Mouse (Mus musculus): ENCODE data around the gene Vwa5b1. TPM values are rescaled to one million over a fixed set of nuclear protein-coding genes. Genes with fewer than 3 reads are reported as not detected.

Vwa5b1 gene
- polyA plus RNA-seq, 1 experiment from 2014 or later = 0.23 TPM

GRCm38 (mm10) chr4:138648096-138648635, 12.5 kb upstream of the Vwa5b1 start:
- WGBS = 56% methylated on average over 3 of the region's 3 CpGs
- no peak for ATAC-seq (ENCODE audit: insufficient number of reproducible peaks, low FRiP score, low TSS enrichment, low read depth)
- no peak overlapping the region for H3K9ac ChIP-seq
- H3K27ac ChIP-seq (replicated peaks) = no peak overlapping the region
- H3K27me3 ChIP-seq = no peaks in the 10 kb centered on the region
- no peaks in the 10 kb centered on the region for H3K9me3 ChIP-seq (replicated peaks)
- H3K4me1 ChIP-seq = no peaks in the 10 kb centered on the region
- no peak overlapping the region for H3K4me2 ChIP-seq (replicated peaks)
- no peak overlapping the region for H3K4me3 ChIP-seq (replicated peaks)
- H3K36me3 ChIP-seq = no peaks in the 10 kb centered on the region

GRCm38 (mm10) chr4:138642272-138642671, 6.6 kb upstream of the Vwa5b1 start:
- Histone ChIP-seq H3K9me3 (replicated peaks) (no peaks in the 10 kb centered on the region), H3K4me3 (replicated peaks) (no peak overlapping the region), H3K27ac (replicated peaks) (no peak overlapping the region), H3K27me3 (no peaks in the 10 kb centered on the region), H3K4me1 (no peaks in the 10 kb centered on the region), H3K36me3 (no peaks in the 10 kb centered on the region), H3K4me2 (replicated peaks) (no peak overlapping the region), H3K9ac (no peak overlapping the region)
- ATAC-seq (ENCODE audit: insufficient number of reproducible peaks, low FRiP score, low TSS enrichment, low read depth) = no peak
- WGBS = 19% methylated on average over 4 of the region's 4 CpGs

GRCm38 (mm10) chr4:138636146-138636511, 445 bp upstream of the Vwa5b1 start:
- H3K27ac ChIP-seq (replicated peaks) = no peak overlapping the region
- no peak for ATAC-seq (ENCODE audit: insufficient number of reproducible peaks, low FRiP score, low TSS enrichment, low read depth)
- H3K9me3 ChIP-seq (replicated peaks) = no peaks in the 10 kb centered on the region
- H3K36me3 ChIP-seq = no peaks in the 10 kb centered on the region
- no peaks in the 10 kb centered on the region for H3K4me1 ChIP-seq
- H3K4me3 ChIP-seq (replicated peaks) = no peak overlapping the region
- no peaks in the 10 kb centered on the region for H3K27me3 ChIP-seq
- H3K4me2 ChIP-seq (replicated peaks) = no peak overlapping the region
- H3K9ac ChIP-seq = no peak overlapping the region
- WGBS = 42% methylated on average over 4 of the region's 4 CpGs

GRCm38 (mm10) chr4:138628256-138628655, 7.4 kb downstream of the Vwa5b1 start:
- H3K4me3 ChIP-seq (replicated peaks) = no peak overlapping the region
- ATAC-seq (ENCODE audit: insufficient number of reproducible peaks, low FRiP score, low TSS enrichment, low read depth) = no peak
- no peaks in the 10 kb centered on the region for H3K27me3 ChIP-seq
- no peak overlapping the region for H3K27ac ChIP-seq (replicated peaks)
- H3K36me3 ChIP-seq = no peaks in the 10 kb centered on the region
- H3K4me1 ChIP-seq = no peaks in the 10 kb centered on the region
- no peaks in the 10 kb centered on the region for H3K9me3 ChIP-seq (replicated peaks)
- H3K4me2 ChIP-seq (replicated peaks) = no peak overlapping the region
- no peak overlapping the region for H3K9ac ChIP-seq
- 59% methylated on average over 5 of the region's 5 CpGs for WGBS

GRCm38 (mm10) chr4:138614454-138614853, 21.2 kb downstream of the Vwa5b1 start:
- Histone ChIP-seq H3K9ac (no peak overlapping the region), H3K27ac (replicated peaks) (no peak overlapping the region), H3K4me1 (no peaks in the 10 kb centered on the region), H3K9me3 (replicated peaks) (no peaks in the 10 kb centered on the region), H3K27me3 (no peaks in the 10 kb centered on the region), H3K36me3 (no peaks in the 10 kb centered on the region), H3K4me2 (replicated peaks) (no peak overlapping the region), H3K4me3 (replicated peaks) (no peak overlapping the region)
- no peak for ATAC-seq (ENCODE audit: insufficient number of reproducible peaks, low FRiP score, low TSS enrichment, low read depth)
- WGBS = 24% methylated on average over 8 of the region's 8 CpGs

- no peak overlapping the region for H3K4me3 ChIP-seq (replicated peaks)
- H3K9ac ChIP-seq = no peak overlapping the region
- no peak overlapping the region for H3K4me2 ChIP-seq (replicated peaks)
- H3K27ac ChIP-seq (replicated peaks) = no peak overlapping the region
- H3K27me3 ChIP-seq = no peaks in the 10 kb centered on the region
- no peaks in the 10 kb centered on the region for H3K4me1 ChIP-seq
- no peaks in the 10 kb centered on the region for H3K9me3 ChIP-seq (replicated peaks)
- H3K36me3 ChIP-seq = no peaks in the 10 kb centered on the region
- 71% methylated on average over 9 of the region's 9 CpGs for WGBS
- no peak for ATAC-seq (ENCODE audit: insufficient number of reproducible peaks, low FRiP score, low TSS enrichment, low read depth)
Measured at GRCm38 (mm10) chr4:138601926-138602325, 33.8 kb downstream of the Vwa5b1 start.

- 12% methylated on average over 7 of the region's 7 CpGs for WGBS
- Histone ChIP-seq H3K27ac (replicated peaks) (no peak overlapping the region), H3K4me2 (replicated peaks) (no peak overlapping the region), H3K27me3 (no peaks in the 10 kb centered on the region), H3K9ac (no peak overlapping the region), H3K4me1 (no peaks in the 10 kb centered on the region), H3K9me3 (replicated peaks) (no peaks in the 10 kb centered on the region), H3K36me3 (no peaks in the 10 kb centered on the region), H3K4me3 (replicated peaks) (no peak overlapping the region)
- no peak for ATAC-seq (ENCODE audit: insufficient number of reproducible peaks, low FRiP score, low TSS enrichment, low read depth)
Measured at GRCm38 (mm10) chr4:138597904-138598347, 37.8 kb downstream of the Vwa5b1 start.

GRCm38 (mm10) chr4:138596391-138597130, 39.1 kb downstream of the Vwa5b1 start:
- no peak overlapping the region for H3K9ac ChIP-seq
- H3K4me3 ChIP-seq (replicated peaks) = no peak overlapping the region
- no peak overlapping the region for H3K27ac ChIP-seq (replicated peaks)
- H3K9me3 ChIP-seq (replicated peaks) = no peaks in the 10 kb centered on the region
- ATAC-seq (ENCODE audit: insufficient number of reproducible peaks, low FRiP score, low TSS enrichment, low read depth) = no peak
- no peaks in the 10 kb centered on the region for H3K36me3 ChIP-seq
- no peaks in the 10 kb centered on the region for H3K27me3 ChIP-seq
- no peak overlapping the region for H3K4me2 ChIP-seq (replicated peaks)
- 64% methylated on average over 12 of the region's 12 CpGs for WGBS
- no peaks in the 10 kb centered on the region for H3K4me1 ChIP-seq

GRCm38 (mm10) chr4:138584946-138585345, 50.7 kb downstream of the Vwa5b1 start:
- H3K4me2 ChIP-seq (replicated peaks) = no peak overlapping the region
- no peak overlapping the region for H3K9ac ChIP-seq
- H3K27me3 ChIP-seq = peaks cover 3% of the 10 kb centered on the region; the same call in 1 of the 2 replicates
- no peaks in the 10 kb centered on the region for H3K9me3 ChIP-seq (replicated peaks)
- no peak overlapping the region for H3K27ac ChIP-seq (replicated peaks)
- no peak overlapping the region for H3K4me3 ChIP-seq (replicated peaks)
- no peaks in the 10 kb centered on the region for H3K4me1 ChIP-seq
- H3K36me3 ChIP-seq = no peaks in the 10 kb centered on the region
- ATAC-seq (ENCODE audit: insufficient number of reproducible peaks, low FRiP score, low TSS enrichment, low read depth) = no peak

- WGBS = 53% methylated on average over 4 of the region's 4 CpGs
- no peaks in the 10 kb centered on the region for H3K4me1 ChIP-seq
- no peak overlapping the region for H3K4me3 ChIP-seq (replicated peaks)
- no peak overlapping the region for H3K27ac ChIP-seq (replicated peaks)
- peaks cover 3% of the 10 kb centered on the region; the same call in 1 of the 2 replicates for H3K27me3 ChIP-seq
- H3K9ac ChIP-seq = no peak overlapping the region
- no peaks in the 10 kb centered on the region for H3K36me3 ChIP-seq
- no peaks in the 10 kb centered on the region for H3K9me3 ChIP-seq (replicated peaks)
- no peak for ATAC-seq (ENCODE audit: insufficient number of reproducible peaks, low FRiP score, low TSS enrichment, low read depth)
- H3K4me2 ChIP-seq (replicated peaks) = no peak overlapping the region
Measured at GRCm38 (mm10) chr4:138582446-138582845, 53.2 kb downstream of the Vwa5b1 start.

- Histone ChIP-seq H3K4me2 (replicated peaks) (no peak overlapping the region), H3K36me3 (no peaks in the 10 kb centered on the region), H3K27ac (replicated peaks) (no peak overlapping the region), H3K4me3 (replicated peaks) (no peak overlapping the region), H3K4me1 (no peaks in the 10 kb centered on the region), H3K27me3 (no peaks in the 10 kb centered on the region), H3K9ac (no peak overlapping the region), H3K9me3 (replicated peaks) (no peaks in the 10 kb centered on the region)
- 66% methylated on average over 19 of the region's 19 CpGs for WGBS
- ATAC-seq (ENCODE audit: insufficient number of reproducible peaks, low FRiP score, low TSS enrichment, low read depth) = no peak
Measured at GRCm38 (mm10) chr4:138578406-138578805, 57.3 kb downstream of the Vwa5b1 start.

GRCm38 (mm10) chr4:138576661-138577060, 59.0 kb downstream of the Vwa5b1 start:
- no peak for ATAC-seq (ENCODE audit: insufficient number of reproducible peaks, low FRiP score, low TSS enrichment, low read depth)
- 82% methylated on average over 3 of the region's 4 CpGs for WGBS
- Histone ChIP-seq H3K27me3 (no peaks in the 10 kb centered on the region), H3K4me3 (replicated peaks) (no peak overlapping the region), H3K4me1 (no peaks in the 10 kb centered on the region), H3K9ac (no peak overlapping the region), H3K36me3 (no peaks in the 10 kb centered on the region), H3K9me3 (replicated peaks) (no peaks in the 10 kb centered on the region), H3K27ac (replicated peaks) (no peak overlapping the region), H3K4me2 (replicated peaks) (no peak overlapping the region)

All from embryonic facial prominence, embryonic 15.5 days (tissue).